Mouse (Mus musculus): ENCODE measurements at regions not wholly inside any gene's neighbourhood (a gene's known extent, or its start where the extent isn't known, plus 50 kb on each side); places are given as distances from the start of the nearest gene placed in this dataset.

- TF ChIP-seq MAX (IDR thresholded peaks at IDR 0.05) (no peak), USF1 (IDR thresholded peaks at IDR 0.05; ENCODE audit: low read depth) (no peak), CTCF (IDR thresholded peaks at IDR 0.05; ENCODE audit: control insufficient read depth, insufficient read depth, insufficient read length) (no peak), MYOG (IDR thresholded peaks at IDR 0.05; ENCODE audit: control insufficient read depth, extremely low read depth, insufficient read length) (no peak), FOSL1 (IDR thresholded peaks at IDR 0.05; ENCODE audit: insufficient read depth, low read length, poor library complexity, severe bottlenecking) (no peak)
Measured at GRCm38 (mm10) chr2:159557567-159557966, 763.0 kb downstream of the Dhx35 start.
